Mouse (Mus musculus) gastrocnemius, adult 8-10 months (tissue): ENCODE results near the gene Pcgf1. TPM values are rescaled to one million over a fixed set of nuclear protein-coding genes. Genes with fewer than 3 reads are reported as not detected.
A peak's percentile ranks its signal among the peaks of the same experiment; 100 is the strongest.

Source experiments
- DNase-seq, 2 experiments: peaks; one replicate each; pipeline ENCODE4 v3.0.0; 2022; ENCODE audit warnings: low spot score in 2 of 2
- microRNA-seq: library from miRNA; unstranded; fragments of <30 nt; microRNA quantifications from one replicate; pipeline ENCODE4 v1.2.0, GENCODE M21; 2022
- total RNA-seq, 4 experiments: library from RNA; stranded (reverse); gene quantifications; 2 replicates each; pipeline ENCODE4 v1.2.4; 2022

The Pcgf1 gene
- total RNA-seq, 4 experiments from 2014 or later = 6.2 to 9.4 (median 7.5) TPM

GRCm38 (mm10) chr6:83122961-83123360 lies 45.3 kb downstream of the Pcgf1 start:
- no peak for DNase-seq

- peak; percentile 85 to 88 for DNase-seq
These were observed 47.2 kb downstream of the Pcgf1 start for GRCm38 (mm10) chr6:83124851-83125312.

- DNase-seq = no peak
These were observed 47.7 kb downstream of the Pcgf1 start, which contains the start of gene Ino80b for GRCm38 (mm10) chr6:83125331-83125730. Gene Ino80b, minus strand, starts transcription at chr6:83125431.

- no peak for DNase-seq
These were observed 49.8 kb downstream of the Pcgf1 start for GRCm38 (mm10) chr6:83127419-83127818.

Small RNA genes within 50 kb of the gene (microRNA-seq; reads per million reads assigned to microRNA genes)
- gene Mir3470a = not detected
- not detected for gene Mir7040

Other genes starting within 250 kb of the Pcgf1 start
- under 1 TPM in 1 of 4 experiments, not detected in 3; 0.61 TPM for gene Sema4f, start 138.1 kb upstream of the Pcgf1 start, total RNA-seq
- not detected for gene M1ap, start 131.0 kb upstream of the Pcgf1 start, total RNA-seq
- gene Dok1, start 44.4 kb upstream of the Pcgf1 start, total RNA-seq = 1 to 10 TPM in 3 of 4 experiments, under 1 TPM in 1; 0.56 to 1.2 (median 1.1) TPM
- gene Loxl3, start 43.7 kb upstream of the Pcgf1 start, total RNA-seq = 1 to 10 TPM in 3 of 4 experiments, under 1 TPM in 1; 0.97 to 1.5 (median 1.3) TPM
- gene Aup1, start 23.3 kb upstream of the Pcgf1 start, total RNA-seq = 100 to 1,000 TPM in 2 of 4 experiments, 10 to 100 TPM in 2; 91.1 to 109 (median 102) TPM
- 10 to 100 TPM; 16.6 to 16.9 (median 16.7) TPM for gene Htra2, start 22.6 kb upstream of the Pcgf1 start, total RNA-seq
- gene Dqx1, start 20.0 kb upstream of the Pcgf1 start, total RNA-seq = under 1 TPM; 0.24 to 0.52 (median 0.33) TPM
- not detected for gene Tlx2, start 7.6 kb upstream of the Pcgf1 start, total RNA-seq
- under 1 TPM in 2 of 4 experiments, not detected in 2; 0.63 to 0.94 TPM for gene Lbx2, start 8.5 kb downstream of the Pcgf1 start, total RNA-seq
- 1 to 10 TPM in 3 of 4 experiments, not detected in 1; 1.1 to 2.3 (median 1.3) TPM for gene Ccdc142, start 23.7 kb downstream of the Pcgf1 start, total RNA-seq
- under 1 TPM; 0.60 to 0.99 (median 0.82) TPM for gene Gm42688, start 23.7 kb downstream of the Pcgf1 start, total RNA-seq
- 100 to 1,000 TPM; 102 to 112 (median 107) TPM for gene Mrpl53, start 31.2 kb downstream of the Pcgf1 start, total RNA-seq
- gene Mogs, start 37.6 kb downstream of the Pcgf1 start, total RNA-seq = 1 to 10 TPM; 5.3 to 5.9 (median 5.5) TPM
- gene Wbp1, start 43.7 kb downstream of the Pcgf1 start, total RNA-seq = 10 to 100 TPM; 39.1 to 50.7 (median 45.1) TPM
- 10 to 100 TPM; 14.3 to 18.2 (median 16.2) TPM for gene Ino80b, start 47.6 kb downstream of the Pcgf1 start, total RNA-seq
- gene Rtkn, start 57.6 kb downstream of the Pcgf1 start, total RNA-seq = 10 to 100 TPM in 3 of 4 experiments, 1 to 10 TPM in 1; 9.0 to 12.2 (median 10.9) TPM
- gene Wdr54, start 78.5 kb downstream of the Pcgf1 start, total RNA-seq = 1 to 10 TPM in 3 of 4 experiments, under 1 TPM in 1; 0.87 to 2.3 (median 1.1) TPM
- gene 1700003E16Rik, start 78.5 kb downstream of the Pcgf1 start, total RNA-seq = under 1 TPM in 2 of 4 experiments, not detected in 2; 0.13 to 0.15 TPM
- gene Dctn1, start 88.1 kb downstream of the Pcgf1 start, total RNA-seq = 100 to 1,000 TPM; 117 to 131 (median 127) TPM
- gene Slc4a5, start 142.0 kb downstream of the Pcgf1 start, total RNA-seq = not detected
- gene Mthfd2, start 248.0 kb downstream of the Pcgf1 start, total RNA-seq = 1 to 10 TPM; 2.9 to 4.7 (median 3.2) TPM
- 10 to 100 TPM in 1 of 4 experiments, 1 to 10 TPM in 3; 7.8 to 10.0 (median 8.7) TPM for gene Mob1a, start 248.1 kb downstream of the Pcgf1 start, total RNA-seq